Mouse (Mus musculus) cerebellum, adult 2 months (tissue): ENCODE data around the gene Pros1.

Experiments
- CTCF ChIP-seq: fragments of 200-500 bp; IDR thresholded peaks from 2 replicates; pipeline ENCODE4 v1.5.1; 2011; ENCODE audit warnings: low read depth, mild to moderate bottlenecking, control low read depth, low read length, moderate library complexity, borderline replicate concordance; ENCODE audit not compliant: insufficient read depth
- POLR2A ChIP-seq: fragments of 200-500 bp; IDR thresholded peaks from 2 replicates; pipeline ENCODE4 v1.6.1; 2011; ENCODE audit warnings: low read length, control low read depth, borderline replicate concordance; ENCODE audit not compliant: insufficient read depth

DNA sequence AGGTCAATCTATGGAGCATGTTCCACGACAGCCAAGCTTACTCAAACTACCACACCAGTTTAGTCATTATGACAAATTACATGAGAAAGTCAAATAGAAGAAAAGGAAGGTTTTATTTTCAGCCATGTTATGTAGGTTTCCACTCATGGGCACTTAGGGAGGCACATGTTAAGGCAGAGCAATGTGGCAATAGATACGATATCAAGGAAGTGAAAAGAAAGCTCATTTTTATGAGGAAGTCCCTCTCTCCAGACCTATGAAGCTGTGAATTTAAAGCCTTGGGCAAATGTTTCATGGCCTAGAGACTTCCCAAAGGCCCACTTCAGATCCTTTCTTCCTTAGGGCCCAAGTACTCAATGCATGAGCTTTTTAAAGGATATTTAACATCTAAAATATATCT lies 3.4 kb downstream of the Pros1 start:
- no peak for TF ChIP-seq POLR2A
- TF ChIP-seq CTCF, result no peak
